Comparison of ENCODE assay signal across 25 mouse cellular contexts in genomic region chr13:47734415-47734814, GRCm38 (mm10).
"Had no signal": no experiment of that assay in that cellular context is flagged by ENCODE, and none has a peak within 500 bp of the region (broad histone marks: within the 10 kb centered on the region; RNA-seq: fewer than 3 reads in every experiment).

No protein-coding gene starts in this region.

- DNase-seq: liver, postnatal 0 days; lung, adult 2 months; lung, postnatal 14 days; lung, postnatal 36 days; midbrain, embryonic 14.5 days; retina, postnatal 1 day; right cerebral cortex, adult 18-20 months; right cerebral cortex, postnatal 25 days; right cerebral cortex, postnatal 4 days; spleen, adult 18-20 months; thymus, adult 2 months; thymus, postnatal 25 days; thymus, postnatal 4 days had no signal

- H3K9me3 ChIP-seq: liver, embryonic 15.5 days; lung, embryonic 15.5 days; midbrain, embryonic 10.5 days; midbrain, embryonic 12.5 days; neural tube, embryonic 15.5 days; stomach, embryonic 15.5 days had no signal

- H3K9ac ChIP-seq: liver, embryonic 15.5 days; liver, postnatal 0 days; lung, embryonic 15.5 days; midbrain, embryonic 12.5 days; neural tube, embryonic 13.5 days; neural tube, embryonic 15.5 days; stomach, embryonic 15.5 days had no signal

- H3K36me3 ChIP-seq: liver, embryonic 15.5 days; lung, embryonic 15.5 days; midbrain, embryonic 10.5 days; midbrain, embryonic 12.5 days; neural tube, embryonic 13.5 days; neural tube, embryonic 15.5 days; stomach, embryonic 15.5 days had no signal

- H3K27ac ChIP-seq: liver, embryonic 15.5 days; lung, embryonic 15.5 days; macrophage; midbrain, embryonic 10.5 days; midbrain, embryonic 12.5 days; neural tube, embryonic 15.5 days; stomach, embryonic 15.5 days had no signal

- ATAC-seq: liver, postnatal 0 days; lung, postnatal 0 days; midbrain, embryonic 16.5 days had no signal

- H3K4me3 ChIP-seq: liver, embryonic 15.5 days; lung, embryonic 15.5 days; megakaryocyte, embryonic 14.5 days; midbrain, embryonic 10.5 days; midbrain, embryonic 12.5 days; myocyte; neural tube, embryonic 13.5 days; neural tube, embryonic 15.5 days; stomach, embryonic 15.5 days had no signal

- H3K27me3 ChIP-seq: liver, embryonic 15.5 days; lung, embryonic 15.5 days; megakaryocyte, embryonic 14.5 days; midbrain, embryonic 12.5 days; neural tube, embryonic 13.5 days; neural tube, embryonic 15.5 days; stomach, embryonic 15.5 days had no signal

- H3K4me1 ChIP-seq: liver, embryonic 15.5 days; lung, embryonic 15.5 days; megakaryocyte, embryonic 14.5 days; midbrain, embryonic 10.5 days; neural tube, embryonic 15.5 days; stomach, embryonic 15.5 days had no signal

- H3K4me2 ChIP-seq: liver, embryonic 15.5 days; lung, embryonic 15.5 days; midbrain, embryonic 12.5 days; neural tube, embryonic 13.5 days; neural tube, embryonic 15.5 days; stomach, embryonic 15.5 days had no signal
